Comparison of ENCODE assay signal across 8 mouse cellular contexts in the genomic region with DNA sequence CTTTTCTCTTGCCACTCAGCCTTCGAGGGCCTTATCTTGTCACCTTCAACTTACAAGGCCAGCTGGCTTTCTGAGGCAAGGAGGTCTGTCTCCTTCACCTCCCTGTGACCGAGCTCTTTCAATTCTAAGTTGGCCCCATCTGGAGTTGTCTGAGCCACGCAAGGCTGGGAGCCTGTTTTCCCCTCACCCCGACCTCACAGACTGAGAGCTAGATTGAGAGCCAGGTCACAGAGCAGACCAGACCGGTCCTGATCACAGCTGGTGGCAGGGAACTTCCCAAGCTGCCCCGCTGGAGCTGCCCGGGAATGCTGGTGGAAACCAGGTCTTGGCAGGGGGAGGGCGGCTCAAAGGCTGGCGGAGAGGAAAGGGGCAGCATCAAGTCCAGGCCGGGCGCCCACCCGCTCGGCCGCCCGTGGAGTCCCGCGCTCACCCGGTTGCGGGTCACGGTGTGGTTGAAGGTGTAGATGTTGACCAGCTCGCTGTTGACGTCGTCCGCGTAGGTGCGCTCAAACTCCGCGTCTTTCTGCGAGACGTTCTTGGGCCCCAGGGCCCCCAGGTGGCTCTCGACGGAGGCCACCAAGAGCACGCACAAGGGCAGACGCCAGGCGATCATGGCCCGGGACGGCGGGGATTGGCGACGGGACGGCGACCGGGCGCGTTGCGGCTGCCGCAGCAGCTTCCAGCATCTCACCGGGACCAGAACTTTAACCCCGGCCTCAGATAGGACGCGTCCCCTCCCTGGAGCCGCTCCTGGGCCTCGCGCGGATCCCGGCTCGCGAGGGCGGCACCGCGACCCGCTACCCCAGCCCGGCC. TPM values are rescaled to one million over a fixed set of nuclear protein-coding genes. Genes with fewer than 3 reads are reported as not detected.
DNase-seq lines count a peak whose midpoint lies in the region; ATAC-seq and TF ChIP-seq lines count a peak whose summit lies in the region.

No protein-coding gene starts in this region.

- peaks cover 33% of the 10 kb centered on the region for H3K4me1 ChIP-seq in E14TG2a.4 (replicated peaks; ENCODE audit: low read depth, low read length)
- peaks cover 27% of the 10 kb centered on the region for H3K4me1 ChIP-seq in embryonic facial prominence, embryonic 13.5 days
- peaks cover 13% of the 10 kb centered on the region for H3K4me1 ChIP-seq in heart, embryonic 11.5 days (ENCODE audit: control insufficient read depth, insufficient read depth, low read length)
- peaks cover 23% of the 10 kb centered on the region for H3K4me1 ChIP-seq in kidney, embryonic 16.5 days (ENCODE audit: insufficient read depth, low read length)
- H3K4me1 ChIP-seq in lung, embryonic 15.5 days, result peaks cover 31% of the 10 kb centered on the region
- peaks cover 14% of the 10 kb centered on the region for H3K4me1 ChIP-seq in olfactory bulb, adult 2 months (ENCODE audit: control insufficient read depth, insufficient read depth, low read length)

- peak; percentile 57 for DNase-seq in adrenal gland, adult 8-10 months
- DNase-seq in urinary bladder, postnatal 25 days (ENCODE audit: low spot score), result peak; percentile 48

- no peak for TF ChIP-seq CTCF in E14TG2a.4 (conservative IDR thresholded peaks at IDR 0.05; ENCODE audit: low read length)
- TF ChIP-seq CTCF in olfactory bulb, adult 2 months (IDR thresholded peaks at IDR 0.05; ENCODE audit: insufficient read depth, low read depth, low read length), result no peak

- peak; percentile 23; the same call in 1 of the 2 replicates for ATAC-seq in embryonic facial prominence, embryonic 13.5 days (ENCODE audit: insufficient number of reproducible peaks, insufficient read depth, low FRiP score, low TSS enrichment, low read depth)
- peak; percentile 24; the same call in 1 of the 2 replicates for ATAC-seq in heart, embryonic 11.5 days (replicated peaks; ENCODE audit: insufficient number of reproducible peaks, low FRiP score, low TSS enrichment)
- peak; percentile 63 for ATAC-seq in kidney, embryonic 16.5 days (ENCODE audit: low FRiP score, low TSS enrichment)
- peak; percentile 29 for ATAC-seq in lung, embryonic 15.5 days (ENCODE audit: borderline replicate concordance, extremely low read depth, low FRiP score, low TSS enrichment)

- 0 out of 2 replicates have a peak, but pooled peaks cover 5% of the 10 kb centered on the region for H3K27me3 ChIP-seq in E14TG2a.4 (ENCODE audit: insufficient read depth, low read length)
- no peaks in the 10 kb centered on the region for H3K27me3 ChIP-seq in embryonic facial prominence, embryonic 13.5 days
- H3K27me3 ChIP-seq in heart, embryonic 11.5 days (ENCODE audit: control insufficient read depth, insufficient read depth, low read length), result no peaks in the 10 kb centered on the region
- no peaks in the 10 kb centered on the region for H3K27me3 ChIP-seq in kidney, embryonic 16.5 days (ENCODE audit: insufficient read depth, low read length)
- H3K27me3 ChIP-seq in lung, embryonic 15.5 days, result no peaks in the 10 kb centered on the region

- peaks cover 35% of the 10 kb centered on the region for H3K36me3 ChIP-seq in E14TG2a.4 (ENCODE audit: insufficient read depth, low read length)
- H3K36me3 ChIP-seq in embryonic facial prominence, embryonic 13.5 days, result peaks cover 27% of the 10 kb centered on the region
- peaks cover 5% of the 10 kb centered on the region for H3K36me3 ChIP-seq in heart, embryonic 11.5 days (ENCODE audit: control insufficient read depth, insufficient read depth, low read length)
- H3K36me3 ChIP-seq in kidney, embryonic 16.5 days (ENCODE audit: insufficient read depth, low read length), result peaks cover 21% of the 10 kb centered on the region
- H3K36me3 ChIP-seq in lung, embryonic 15.5 days, result peaks cover 27% of the 10 kb centered on the region

- no peak for TF ChIP-seq POLR2A in olfactory bulb, adult 2 months (IDR thresholded peaks at IDR 0.05; ENCODE audit: insufficient read depth, low read depth, low read length)

- peak overlapping the region; percentile 91 for H3K27ac ChIP-seq in embryonic facial prominence, embryonic 13.5 days
- peak overlapping the region; percentile 70 for H3K27ac ChIP-seq in heart, embryonic 11.5 days (ENCODE audit: low read depth, low read length)
- H3K27ac ChIP-seq in kidney, embryonic 16.5 days (ENCODE audit: low read length), result peak overlapping the region; percentile 93
- peak overlapping the region; percentile 88 for H3K27ac ChIP-seq in lung, embryonic 15.5 days
- H3K27ac ChIP-seq in olfactory bulb, adult 2 months (ENCODE audit: insufficient read depth, low read depth, low read length), result peak overlapping the region; percentile 66

- H3K4me2 ChIP-seq in embryonic facial prominence, embryonic 13.5 days, result peak overlapping the region; percentile 92
- H3K4me2 ChIP-seq in heart, embryonic 11.5 days, result peak overlapping the region; percentile 92
- peak overlapping the region; percentile 71 for H3K4me2 ChIP-seq in kidney, embryonic 16.5 days (replicated peaks; ENCODE audit: low read depth, low read length)
- H3K4me2 ChIP-seq in lung, embryonic 15.5 days, result peak overlapping the region; percentile 90

- WGBS in embryonic facial prominence, embryonic 13.5 days, result under 1% methylated on average over 63 of the region's 63 CpGs
- WGBS in heart, embryonic 11.5 days (ENCODE audit: insufficient replicate concordance), result under 1% methylated on average over 61 of the region's 63 CpGs
- under 1% methylated on average over 62 of the region's 63 CpGs for WGBS in kidney, embryonic 16.5 days
- WGBS in lung, embryonic 15.5 days, result under 1% methylated on average over 63 of the region's 63 CpGs
- WGBS in olfactory bulb, adult 2 months, result under 1% methylated on average over 63 of the region's 63 CpGs

- H3K4me3 ChIP-seq in E14TG2a.4 (replicated peaks; ENCODE audit: low read length), result peak overlapping the region; percentile 88
- H3K4me3 ChIP-seq in embryonic facial prominence, embryonic 13.5 days, result peak overlapping the region; percentile 87
- peak overlapping the region; percentile 67 for H3K4me3 ChIP-seq in heart, embryonic 11.5 days (ENCODE audit: low read depth, low read length)
- peak overlapping the region; percentile 81 for H3K4me3 ChIP-seq in kidney, embryonic 16.5 days (ENCODE audit: low read length)
- H3K4me3 ChIP-seq in lung, embryonic 15.5 days, result peak overlapping the region; percentile 86
- peak overlapping the region; percentile 88 for H3K4me3 ChIP-seq in olfactory bulb, adult 2 months (ENCODE audit: insufficient read depth, low read depth, low read length)

- no peaks in the 10 kb centered on the region for H3K9me3 ChIP-seq in E14TG2a.4 (ENCODE audit: low read length)
- H3K9me3 ChIP-seq in embryonic facial prominence, embryonic 13.5 days, result no peaks in the 10 kb centered on the region
- H3K9me3 ChIP-seq in heart, embryonic 11.5 days (replicated peaks; ENCODE audit: control insufficient read depth, low read length), result no peaks in the 10 kb centered on the region
- H3K9me3 ChIP-seq in kidney, embryonic 16.5 days (ENCODE audit: low read length), result no peaks in the 10 kb centered on the region
- no peaks in the 10 kb centered on the region for H3K9me3 ChIP-seq in lung, embryonic 15.5 days

- H3K9ac ChIP-seq in embryonic facial prominence, embryonic 13.5 days, result peak overlapping the region; percentile 92
- H3K9ac ChIP-seq in heart, embryonic 11.5 days (ENCODE audit: low read depth, low read length), result peak overlapping the region; percentile 88
- peak overlapping the region; percentile 96 for H3K9ac ChIP-seq in kidney, embryonic 16.5 days (replicated peaks; ENCODE audit: low read length)
- H3K9ac ChIP-seq in lung, embryonic 15.5 days, result peak overlapping the region; percentile 93

RNA-seq across cellular contexts. Expression of gene Sidt2, which starts 0.6 kb away (rescaled TPM):
- total RNA-seq in adrenal gland, adult 8-10 months (2022), result 100 to 1,000 TPM; 180 to 380 (median 226) TPM
- polyA plus RNA-seq in embryonic facial prominence, embryonic 13.5 days (2015; fragmentation: Nextera tagmentation; extraction: Ambion mirVana), result 42.0 and 46.0 TPM in 2 replicates
- 34.7 and 36.0 TPM in 2 replicates for polyA plus RNA-seq in heart, embryonic 11.5 days (2014; fragmentation: Nextera tagmentation; extraction: Ambion mirVana)
- polyA plus RNA-seq in kidney, embryonic 16.5 days (2015; fragmentation: Nextera tagmentation; extraction: Ambion mirVana), result 44.5 and 45.8 TPM in 2 replicates
- 31.6 and 36.9 TPM in 2 replicates for polyA plus RNA-seq in lung, embryonic 15.5 days (2015; fragmentation: Nextera tagmentation; extraction: Ambion mirVana)
- 1,119 TPM in 1 of 2 replicates, not detected in the other for polyA plus RNA-seq in olfactory bulb, adult 2 months (2012; ENCODE audit: insufficient read depth, insufficient read length, low replicate concordance, missing spikeins)

RNA-seq across cellular contexts. Expression of gene Tagln, which starts 18.6 kb away (rescaled TPM):
- 100 to 1,000 TPM in 3 of 4 experiments, 10 to 100 TPM in 1; 89.8 to 116 (median 110) TPM for total RNA-seq in adrenal gland, adult 8-10 months (2022)
- polyA plus RNA-seq in embryonic facial prominence, embryonic 13.5 days (2015; fragmentation: Nextera tagmentation; extraction: Ambion mirVana), result 25.3 and 27.7 TPM in 2 replicates
- polyA plus RNA-seq in heart, embryonic 11.5 days (2014; fragmentation: Nextera tagmentation; extraction: Ambion mirVana), result 365 and 386 TPM in 2 replicates
- polyA plus RNA-seq in kidney, embryonic 16.5 days (2015; fragmentation: Nextera tagmentation; extraction: Ambion mirVana), result 92.3 and 154 TPM in 2 replicates
- polyA plus RNA-seq in lung, embryonic 15.5 days (2015; fragmentation: Nextera tagmentation; extraction: Ambion mirVana), result 135 and 151 TPM in 2 replicates
- not detected in 2 replicates for polyA plus RNA-seq in olfactory bulb, adult 2 months (2012; ENCODE audit: insufficient read depth, insufficient read length, low replicate concordance, missing spikeins)

RNA-seq across cellular contexts. Expression of gene Rnf214, which starts 47.8 kb away (rescaled TPM):
- total RNA-seq in adrenal gland, adult 8-10 months (2022), result 10 to 100 TPM; 47.5 to 69.5 (median 52.4) TPM
- polyA plus RNA-seq in embryonic facial prominence, embryonic 13.5 days (2015; fragmentation: Nextera tagmentation; extraction: Ambion mirVana), result 68.8 and 70.4 TPM in 2 replicates
- polyA plus RNA-seq in heart, embryonic 11.5 days (2014; fragmentation: Nextera tagmentation; extraction: Ambion mirVana), result 39.3 and 45.9 TPM in 2 replicates
- polyA plus RNA-seq in kidney, embryonic 16.5 days (2015; fragmentation: Nextera tagmentation; extraction: Ambion mirVana), result 50.5 and 62.7 TPM in 2 replicates
- 43.2 and 51.1 TPM in 2 replicates for polyA plus RNA-seq in lung, embryonic 15.5 days (2015; fragmentation: Nextera tagmentation; extraction: Ambion mirVana)
- not detected in 2 replicates for polyA plus RNA-seq in olfactory bulb, adult 2 months (2012; ENCODE audit: insufficient read depth, insufficient read length, low replicate concordance, missing spikeins)

RNA-seq across cellular contexts. Expression of gene Pcsk7, which starts 48.2 kb away (rescaled TPM):
- total RNA-seq in adrenal gland, adult 8-10 months (2022), result 10 to 100 TPM; 27.9 to 44.9 (median 36.6) TPM
- polyA plus RNA-seq in embryonic facial prominence, embryonic 13.5 days (2015; fragmentation: Nextera tagmentation; extraction: Ambion mirVana), result 22.6 and 23.7 TPM in 2 replicates
- polyA plus RNA-seq in heart, embryonic 11.5 days (2014; fragmentation: Nextera tagmentation; extraction: Ambion mirVana), result 11.2 and 16.7 TPM in 2 replicates
- polyA plus RNA-seq in kidney, embryonic 16.5 days (2015; fragmentation: Nextera tagmentation; extraction: Ambion mirVana), result 23.2 and 24.9 TPM in 2 replicates
- polyA plus RNA-seq in lung, embryonic 15.5 days (2015; fragmentation: Nextera tagmentation; extraction: Ambion mirVana), result 20.3 and 25.4 TPM in 2 replicates
- polyA plus RNA-seq in olfactory bulb, adult 2 months (2012; ENCODE audit: insufficient read depth, insufficient read length, low replicate concordance, missing spikeins), result not detected in 2 replicates

RNA-seq across cellular contexts. Expression of gene Pafah1b2, which starts 58.0 kb away (rescaled TPM):
- 100 to 1,000 TPM; 154 to 180 (median 171) TPM for total RNA-seq in adrenal gland, adult 8-10 months (2022)
- polyA plus RNA-seq in embryonic facial prominence, embryonic 13.5 days (2015; fragmentation: Nextera tagmentation; extraction: Ambion mirVana), result 180 and 206 TPM in 2 replicates
- polyA plus RNA-seq in heart, embryonic 11.5 days (2014; fragmentation: Nextera tagmentation; extraction: Ambion mirVana), result 155 and 163 TPM in 2 replicates
- 166 and 173 TPM in 2 replicates for polyA plus RNA-seq in kidney, embryonic 16.5 days (2015; fragmentation: Nextera tagmentation; extraction: Ambion mirVana)
- polyA plus RNA-seq in lung, embryonic 15.5 days (2015; fragmentation: Nextera tagmentation; extraction: Ambion mirVana), result 174 and 175 TPM in 2 replicates
- polyA plus RNA-seq in olfactory bulb, adult 2 months (2012; ENCODE audit: insufficient read depth, insufficient read length, low replicate concordance, missing spikeins), result 66.5 and 504 TPM in 2 replicates

Comparison
In these comparisons a context has a peak if more than half of its experiments do, and no peak if none do; other contexts are left out.
1. Peak in every context shown above with its lines: DNase-seq, ATAC-seq, H3K4me3 ChIP-seq and H3K27ac ChIP-seq.
2. RNA of gene Tagln, which starts 18.6 kb away (polyA plus RNA-seq): 365 to 386 TPM in heart, embryonic 11.5 days, 92.3 to 154 TPM in kidney, embryonic 16.5 days, 135 to 151 TPM in lung, embryonic 15.5 days and 25.3 to 27.7 TPM in embryonic facial prominence, embryonic 13.5 days; not detected in olfactory bulb, adult 2 months; every median in the first group is over 10 times any median in the second.